Mouse (Mus musculus): ENCODE data around the gene Gbp5. TPM values are rescaled to one million over a fixed set of nuclear protein-coding genes. Genes with fewer than 3 reads are reported as not detected.

Gbp5 gene
- total and polyA plus RNA-seq, 2 experiments = 0.53 to 2.7 TPM

DNA sequence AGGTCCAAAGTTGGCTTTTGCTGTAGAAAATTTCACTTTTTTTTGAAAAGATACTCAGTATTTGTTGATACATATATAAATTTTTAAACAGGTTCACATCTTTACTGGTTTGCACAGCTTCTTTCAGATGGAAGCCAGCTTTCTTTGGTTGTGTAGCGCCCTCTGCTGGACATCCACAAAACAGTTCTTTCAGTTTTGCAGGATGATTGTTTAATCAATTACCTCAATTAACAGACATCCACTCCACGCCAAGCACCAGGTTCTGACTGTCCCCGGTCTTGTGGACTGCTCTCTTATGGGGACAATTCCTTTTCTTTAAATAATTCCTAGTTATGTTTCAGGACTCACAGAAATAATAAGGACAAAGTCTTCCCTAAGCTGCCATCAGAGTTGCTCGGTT, 17.9 kb upstream of the Gbp5 start:
- Histone ChIP-seq H3K4me1 (ENCODE audit: control insufficient read depth, insufficient read depth, low read length) (no peaks in the 10 kb centered on the region), H3K36me3 (ENCODE audit: control insufficient read depth, insufficient read depth, low read length) (no peaks in the 10 kb centered on the region), H3K4me3 (ENCODE audit: insufficient read depth, low read depth, low read length) (no peak overlapping the region), H3K9ac (ENCODE audit: low read depth, low read length) (no peak overlapping the region), H3K27ac (replicated peaks; ENCODE audit: insufficient read depth, low read depth, low read length) (no peak overlapping the region), H3K79me2 (ENCODE audit: control insufficient read depth, insufficient read depth, low read length) (no peaks in the 10 kb centered on the region), H3K27me3 (ENCODE audit: control insufficient read depth, insufficient read depth, low read length) (peaks cover 3% of the 10 kb centered on the region; the same call in 1 of the 2 replicates)
- peak; percentile 24; the same call in 1 of the 2 replicates for TF ChIP-seq CTCF (IDR thresholded peaks at IDR 0.05; ENCODE audit: low read depth, low read length)
- no peak for TF ChIP-seq POLR2A (IDR thresholded peaks at IDR 0.05; ENCODE audit: extremely low read depth, insufficient read depth, low read length)
- 16% methylated on average over 4 of the region's 4 CpGs for WGBS
- peak; percentile 48 for DNase-seq (ENCODE audit: extremely low read depth, low read depth, low spot score)

DNA sequence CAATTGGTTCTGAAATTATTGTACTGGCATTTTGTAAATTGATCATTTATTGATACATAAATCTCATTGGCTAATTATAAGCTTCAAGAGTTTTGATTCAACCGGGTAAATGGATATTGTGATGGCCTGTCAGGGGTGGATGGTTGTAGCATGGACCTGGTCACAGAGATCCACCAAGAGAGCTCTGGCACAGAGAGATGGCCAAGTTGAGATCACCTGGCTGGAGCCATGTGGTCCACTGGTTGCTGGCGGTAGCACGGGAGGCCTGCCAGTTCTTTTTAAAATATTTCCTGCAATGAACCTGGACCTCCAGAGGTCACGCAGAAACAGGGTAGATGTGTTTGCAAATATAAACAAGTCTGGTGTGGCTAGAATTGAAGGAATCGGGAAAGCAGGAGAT, 15.9 kb upstream of the Gbp5 start:
- Histone ChIP-seq H3K36me3 (ENCODE audit: control insufficient read depth, insufficient read depth, low read length) (no peaks in the 10 kb centered on the region), H3K4me1 (ENCODE audit: control insufficient read depth, insufficient read depth, low read length) (no peaks in the 10 kb centered on the region), H3K4me3 (ENCODE audit: insufficient read depth, low read depth, low read length) (no peak overlapping the region), H3K27ac (replicated peaks; ENCODE audit: insufficient read depth, low read depth, low read length) (no peak overlapping the region), H3K79me2 (ENCODE audit: control insufficient read depth, insufficient read depth, low read length) (no peaks in the 10 kb centered on the region), H3K9ac (ENCODE audit: low read depth, low read length) (no peak overlapping the region), H3K27me3 (ENCODE audit: control insufficient read depth, insufficient read depth, low read length) (peaks cover 3% of the 10 kb centered on the region; the same call in 1 of the 2 replicates)
- no peak for TF ChIP-seq POLR2A (IDR thresholded peaks at IDR 0.05; ENCODE audit: extremely low read depth, insufficient read depth, low read length)
- TF ChIP-seq CTCF (IDR thresholded peaks at IDR 0.05; ENCODE audit: low read depth, low read length) = no peak
- WGBS = 56% methylated on average over 5 of the region's 5 CpGs
- no peak for DNase-seq (ENCODE audit: extremely low read depth, low read depth, low spot score)

- H3K27ac ChIP-seq (replicated peaks; ENCODE audit: insufficient read depth, low read depth, low read length) = no peak overlapping the region
- no peak overlapping the region for H3K4me3 ChIP-seq (ENCODE audit: insufficient read depth, low read depth, low read length)
- TF ChIP-seq POLR2A (IDR thresholded peaks at IDR 0.05; ENCODE audit: extremely low read depth, insufficient read depth, low read length) (no peak), CTCF (IDR thresholded peaks at IDR 0.05; ENCODE audit: low read depth, low read length) (no peak)
- 83% methylated on average over 1 of the region's 1 CpGs for WGBS
- H3K36me3 ChIP-seq (ENCODE audit: control insufficient read depth, insufficient read depth, low read length) = no peaks in the 10 kb centered on the region
- no peak overlapping the region for H3K9ac ChIP-seq (ENCODE audit: low read depth, low read length)
- peaks cover 3% of the 10 kb centered on the region; the same call in 1 of the 2 replicates for H3K27me3 ChIP-seq (ENCODE audit: control insufficient read depth, insufficient read depth, low read length)
- no peak for DNase-seq (ENCODE audit: extremely low read depth, low read depth, low spot score)
- no peaks in the 10 kb centered on the region for H3K79me2 ChIP-seq (ENCODE audit: control insufficient read depth, insufficient read depth, low read length)
- no peaks in the 10 kb centered on the region for H3K4me1 ChIP-seq (ENCODE audit: control insufficient read depth, insufficient read depth, low read length)
These were observed 15.4 kb upstream of the Gbp5 start for GRCm38 (mm10) chr3:142478360-142478759.

DNA sequence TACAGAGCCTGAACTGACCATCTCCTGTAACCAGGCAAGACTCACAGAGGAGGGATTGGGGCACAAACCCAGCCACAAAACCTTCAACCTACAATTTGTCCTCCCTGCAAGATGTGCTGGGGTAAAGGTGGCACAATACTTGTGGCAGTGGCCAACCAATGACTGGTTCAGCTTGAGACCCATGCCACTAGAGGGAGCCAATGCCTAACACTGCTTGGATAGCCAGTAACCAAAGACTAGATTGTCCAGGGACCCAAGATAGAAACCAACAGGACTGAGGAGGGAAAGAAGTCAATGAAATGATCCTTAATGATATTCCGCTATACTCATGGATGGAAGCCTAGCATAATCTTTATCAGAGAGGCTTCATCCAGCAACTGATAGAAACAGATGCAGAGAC, 3.3 kb upstream of the Gbp5 start:
- Histone ChIP-seq H3K4me3 (ENCODE audit: insufficient read depth, low read depth, low read length) (no peak overlapping the region), H3K9ac (ENCODE audit: low read depth, low read length) (no peak overlapping the region), H3K79me2 (ENCODE audit: control insufficient read depth, insufficient read depth, low read length) (no peaks in the 10 kb centered on the region), H3K27ac (replicated peaks; ENCODE audit: insufficient read depth, low read depth, low read length) (no peak overlapping the region), H3K27me3 (ENCODE audit: control insufficient read depth, insufficient read depth, low read length) (peaks cover 4% of the 10 kb centered on the region; the same call in 1 of the 2 replicates), H3K36me3 (ENCODE audit: control insufficient read depth, insufficient read depth, low read length) (no peaks in the 10 kb centered on the region), H3K4me1 (ENCODE audit: control insufficient read depth, insufficient read depth, low read length) (peaks cover 3% of the 10 kb centered on the region; the same call in 1 of the 2 replicates)
- WGBS = 43% methylated on average over 1 of the region's 1 CpGs
- DNase-seq (ENCODE audit: extremely low read depth, low read depth, low spot score) = peak; percentile 70
- TF ChIP-seq CTCF (IDR thresholded peaks at IDR 0.05; ENCODE audit: low read depth, low read length) (peak; percentile 84), POLR2A (IDR thresholded peaks at IDR 0.05; ENCODE audit: extremely low read depth, insufficient read depth, low read length) (no peak)

- H3K9ac ChIP-seq (ENCODE audit: low read depth, low read length) = no peak overlapping the region
- peaks cover 5% of the 10 kb centered on the region; the same call in 1 of the 2 replicates for H3K4me1 ChIP-seq (ENCODE audit: control insufficient read depth, insufficient read depth, low read length)
- H3K36me3 ChIP-seq (ENCODE audit: control insufficient read depth, insufficient read depth, low read length) = no peaks in the 10 kb centered on the region
- peaks cover 4% of the 10 kb centered on the region; the same call in 1 of the 2 replicates for H3K27me3 ChIP-seq (ENCODE audit: control insufficient read depth, insufficient read depth, low read length)
- no peak overlapping the region for H3K4me3 ChIP-seq (ENCODE audit: insufficient read depth, low read depth, low read length)
- WGBS = 93% methylated on average over 5 of the region's 5 CpGs
- TF ChIP-seq POLR2A (IDR thresholded peaks at IDR 0.05; ENCODE audit: extremely low read depth, insufficient read depth, low read length) (no peak), CTCF (IDR thresholded peaks at IDR 0.05; ENCODE audit: low read depth, low read length) (no peak)
- no peaks in the 10 kb centered on the region for H3K79me2 ChIP-seq (ENCODE audit: control insufficient read depth, insufficient read depth, low read length)
- no peak for DNase-seq (ENCODE audit: extremely low read depth, low read depth, low spot score)
- no peak overlapping the region for H3K27ac ChIP-seq (replicated peaks; ENCODE audit: insufficient read depth, low read depth, low read length)
These were observed 1.4 kb downstream of the Gbp5 start for GRCm38 (mm10) chr3:142495146-142495655.
